Mouse (Mus musculus) midbrain, postnatal 0 days (tissue): ENCODE measurements around the gene Slc2a6. TPM values are rescaled to one million over a fixed set of nuclear protein-coding genes. Genes with fewer than 3 reads are reported as not detected.

Experiments
- ATAC-seq: fragments of 200-750 bp; cut with Nextera tagmentation; 2 replicates; pipeline ENCODE4 v1.8.0; 2017; ENCODE audit warnings: moderate number of reproducible peaks, mild to moderate bottlenecking, moderate TSS enrichment, moderate library complexity; ENCODE audit not compliant: low FRiP score
- DNase-seq: peaks from one replicate; pipeline ENCODE4 v3.0.0-alpha.2; 2015; ENCODE audit warnings: low spot score
- H3K27ac ChIP-seq: fragments of 300-500 bp; sonication (generic); 2 replicates; pipeline ENCODE4 v1.5.1; 2014; ENCODE audit warnings: low read depth, mild to moderate bottlenecking, low read length, mixed read lengths
- H3K27me3 ChIP-seq: fragments of 300-500 bp; sonication (generic); 2 replicates; pipeline ENCODE4 v1.6.1; 2014; ENCODE audit warnings: low read length, control low read depth, mixed read lengths; ENCODE audit not compliant: insufficient read depth
- H3K36me3 ChIP-seq: fragments of 300-500 bp; sonication (generic); 2 replicates; pipeline ENCODE4 v1.6.1; 2014; ENCODE audit warnings: low read length, control low read depth, mixed read lengths; ENCODE audit not compliant: insufficient read depth
- H3K4me1 ChIP-seq: fragments of 300-500 bp; sonication (generic); 2 replicates; pipeline ENCODE4 v1.6.1; 2014; ENCODE audit warnings: mild to moderate bottlenecking, control low read depth, antibody characterized with exemption, low read length, mixed read lengths; ENCODE audit not compliant: insufficient read depth
- H3K4me2 ChIP-seq: fragments of 300-500 bp; sonication (generic); 2 replicates; pipeline ENCODE4 v1.6.1; 2014; ENCODE audit warnings: low read depth, mild to moderate bottlenecking, low read length, mixed read lengths; ENCODE audit not compliant: poor library complexity, severe bottlenecking
- H3K4me3 ChIP-seq: fragments of 300-500 bp; sonication (generic); 2 replicates; pipeline ENCODE4 v1.5.1; 2014; ENCODE audit warnings: low read depth, mild to moderate bottlenecking, low read length, moderate library complexity
- H3K9ac ChIP-seq: fragments of 300-500 bp; sonication (generic); replicated peaks from 2 replicates; pipeline ENCODE4 v1.6.1; 2014; ENCODE audit warnings: mild to moderate bottlenecking, low read length, moderate library complexity, mixed read lengths; ENCODE audit not compliant: poor library complexity, severe bottlenecking
- H3K9me3 ChIP-seq: fragments of 300-500 bp; sonication (generic); 2 replicates; pipeline ENCODE4 v1.6.1; 2016; ENCODE audit warnings: low read length, control low read depth
- CTCF ChIP-seq: IDR thresholded peaks from 2 replicates; pipeline ENCODE4 v1.5.1; 2016; ENCODE audit warnings: antibody characterized with exemption, mild to moderate bottlenecking
- WGBS: fragments of 180-500 bp; shearing (Covaris S2); extraction: QIAGEN DNeasy Blood & Tissue Kit; methylation state at CpG from one replicate; pipeline ENCODE4 v1.1.7; 2014; 5-methylcytosine and 5-hydroxymethylcytosine counted together
- polyA plus RNA-seq: library from polyadenylated mRNA; unstranded; fragments of >200 nt; fragmentation: Nextera tagmentation; extraction: Ambion mirVana; gene quantifications from 2 replicates; pipeline ENCODE4 v1.2.1, GENCODE M21; 2015
- total RNA-seq: library from RNA; depleted of rRNA; stranded (reverse); fragments of >200 nt; gene quantifications from 2 replicates; pipeline ENCODE4 v1.2.3, GENCODE M21; 2014

Gene Slc2a6
- total and polyA plus RNA-seq, 2 experiments from 2014 or later = 14.4 to 23.8 TPM

GRCm38 (mm10) chr2:27070247-27070813 lies 42.5 kb upstream of the Slc2a6 start:
- Histone ChIP-seq H3K27me3 (no peaks in the 10 kb centered on the region), H3K4me3 (no peak overlapping the region), H3K9me3 (no peaks in the 10 kb centered on the region), H3K36me3 (no peaks in the 10 kb centered on the region), H3K9ac (no peak overlapping the region), H3K4me2 (no peak overlapping the region), H3K4me1 (no peaks in the 10 kb centered on the region), H3K27ac (no peak overlapping the region)
- DNase-seq (no peak), ATAC-seq (no peak)
- TF ChIP-seq CTCF = no peak
- 84% methylated on average over 2 of the region's 2 CpGs for WGBS

- WGBS = 54% methylated on average over 3 of the region's 3 CpGs
- H3K27me3 ChIP-seq = no peaks in the 10 kb centered on the region
- no peak overlapping the region for H3K4me3 ChIP-seq
- H3K36me3 ChIP-seq = no peaks in the 10 kb centered on the region
- TF ChIP-seq CTCF = no peak
- H3K27ac ChIP-seq = no peak overlapping the region
- no peak overlapping the region for H3K9ac ChIP-seq
- no peak for ATAC-seq
- H3K9me3 ChIP-seq = no peaks in the 10 kb centered on the region
- DNase-seq = peak; percentile 44
- H3K4me1 ChIP-seq = no peaks in the 10 kb centered on the region
- H3K4me2 ChIP-seq = no peak overlapping the region
Measured at GRCm38 (mm10) chr2:27069646-27070045, 41.8 kb upstream of the Slc2a6 start.

GRCm38 (mm10) chr2:27067996-27068395 lies 40.2 kb upstream of the Slc2a6 start:
- H3K9ac ChIP-seq = no peak overlapping the region
- H3K36me3 ChIP-seq = no peaks in the 10 kb centered on the region
- 20% methylated on average over 2 of the region's 2 CpGs for WGBS
- no peak for DNase-seq
- H3K4me3 ChIP-seq = no peak overlapping the region
- no peak overlapping the region for H3K27ac ChIP-seq
- no peak for ATAC-seq
- no peak overlapping the region for H3K4me2 ChIP-seq
- TF ChIP-seq CTCF = no peak
- H3K4me1 ChIP-seq = no peaks in the 10 kb centered on the region
- H3K27me3 ChIP-seq = no peaks in the 10 kb centered on the region
- H3K9me3 ChIP-seq = no peaks in the 10 kb centered on the region

DNA sequence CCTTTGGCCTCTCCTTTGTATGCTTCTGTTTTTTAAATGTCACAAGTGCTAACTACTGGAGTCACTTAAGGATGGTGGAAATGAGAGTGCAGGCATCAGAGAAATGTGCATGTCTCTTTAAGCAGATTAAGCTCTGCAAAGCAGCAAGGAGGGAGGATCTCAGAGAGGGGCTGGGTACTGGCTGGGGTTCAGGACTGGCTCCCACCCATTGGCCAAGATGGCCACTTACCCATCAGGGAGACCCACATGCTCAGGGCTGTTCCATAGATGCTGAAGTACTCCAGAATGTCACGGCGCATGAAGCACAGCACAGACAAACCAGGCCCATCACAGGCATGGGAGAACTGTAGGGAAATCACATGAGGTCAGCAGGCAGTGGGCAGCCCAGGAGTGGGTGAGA lies 39.3 kb upstream of the Slc2a6 start:
- TF ChIP-seq CTCF = no peak
- Histone ChIP-seq H3K27me3 (no peaks in the 10 kb centered on the region), H3K4me1 (no peaks in the 10 kb centered on the region), H3K4me3 (no peak overlapping the region), H3K9ac (no peak overlapping the region), H3K9me3 (no peaks in the 10 kb centered on the region), H3K27ac (no peak overlapping the region), H3K4me2 (no peak overlapping the region), H3K36me3 (no peaks in the 10 kb centered on the region)
- 85% methylated on average over 2 of the region's 2 CpGs for WGBS
- ATAC-seq (no peak), DNase-seq (peak; percentile 22)

GRCm38 (mm10) chr2:27059187-27059586 lies 31.4 kb upstream of the Slc2a6 start:
- H3K9me3 ChIP-seq = no peaks in the 10 kb centered on the region
- H3K9ac ChIP-seq = no peak overlapping the region
- no peak for TF ChIP-seq CTCF
- no peak overlapping the region for H3K4me2 ChIP-seq
- H3K4me1 ChIP-seq = no peaks in the 10 kb centered on the region
- 92% methylated on average over 9 of the region's 9 CpGs for WGBS
- DNase-seq (no peak), ATAC-seq (no peak)
- no peak overlapping the region for H3K27ac ChIP-seq
- H3K36me3 ChIP-seq = no peaks in the 10 kb centered on the region
- H3K27me3 ChIP-seq = no peaks in the 10 kb centered on the region
- no peak overlapping the region for H3K4me3 ChIP-seq

GRCm38 (mm10) chr2:27058751-27059150 lies 31.0 kb upstream of the Slc2a6 start:
- no peak for ATAC-seq
- Histone ChIP-seq H3K4me1 (no peaks in the 10 kb centered on the region), H3K4me2 (no peak overlapping the region), H3K4me3 (no peak overlapping the region), H3K36me3 (no peaks in the 10 kb centered on the region), H3K27me3 (no peaks in the 10 kb centered on the region), H3K9ac (no peak overlapping the region), H3K9me3 (no peaks in the 10 kb centered on the region), H3K27ac (no peak overlapping the region)
- DNase-seq = no peak
- TF ChIP-seq CTCF = no peak
- WGBS = 56% methylated on average over 12 of the region's 12 CpGs
